Mouse (Mus musculus): ENCODE measurements around the gene Heg1.
A peak's percentile ranks its signal among the peaks of the same experiment; 100 is the strongest.

Heg1 gene

GRCm38 (mm10) chr16:33768491-33769278, 84.5 kb downstream of the Heg1 start:
- DNase-seq (ENCODE audit: extremely low spot score, low spot score) = no peak

GRCm38 (mm10) chr16:33769848-33770247, 85.7 kb downstream of the Heg1 start:
- DNase-seq (ENCODE audit: extremely low spot score, low spot score) = no peak

- DNase-seq (ENCODE audit: extremely low spot score, low spot score) = no peak
Observed at GRCm38 (mm10) chr16:33770778-33771454, 86.7 kb downstream of the Heg1 start.

- DNase-seq (ENCODE audit: extremely low spot score, low spot score) = no peak
Observed at GRCm38 (mm10) chr16:33772809-33773208, 88.6 kb downstream of the Heg1 start.

- DNase-seq (ENCODE audit: extremely low spot score, low spot score) = no peak
Observed at GRCm38 (mm10) chr16:33774972-33775371, 90.8 kb downstream of the Heg1 start.

- no peak for DNase-seq (ENCODE audit: extremely low spot score, low spot score)
Observed at GRCm38 (mm10) chr16:33775733-33776335, 91.7 kb downstream of the Heg1 start.

- no peak for DNase-seq (ENCODE audit: extremely low spot score, low spot score)
Observed at GRCm38 (mm10) chr16:33776766-33777529, 92.8 kb downstream of the Heg1 start.

GRCm38 (mm10) chr16:33777607-33778006, 93.4 kb downstream of the Heg1 start:
- no peak for DNase-seq (ENCODE audit: extremely low spot score, low spot score)

- DNase-seq (ENCODE audit: extremely low spot score, low spot score) = no peak
Observed at GRCm38 (mm10) chr16:33781789-33782728, 97.9 kb downstream of the Heg1 start.

- DNase-seq (ENCODE audit: extremely low spot score, low spot score) = no peak
Observed at GRCm38 (mm10) chr16:33782729-33783091, 98.5 kb downstream of the Heg1 start.

GRCm38 (mm10) chr16:33784547-33784946, 100.4 kb downstream of the Heg1 start:
- DNase-seq (ENCODE audit: extremely low spot score, low spot score) = no peak

GRCm38 (mm10) chr16:33785092-33785704, 101.0 kb downstream of the Heg1 start:
- DNase-seq (ENCODE audit: extremely low spot score, low spot score) = no peak

GRCm38 (mm10) chr16:33786657-33787390, 102.7 kb downstream of the Heg1 start:
- no peak for DNase-seq (ENCODE audit: extremely low spot score, low spot score)

- DNase-seq (ENCODE audit: extremely low spot score, low spot score) = no peak
Observed at GRCm38 (mm10) chr16:33793846-33794791, 109.9 kb downstream of the Heg1 start, which contains the start of gene Muc13. Muc13 (plus strand) TSS chr16:33794037.

- no peak for DNase-seq (ENCODE audit: extremely low spot score, low spot score)
Observed at GRCm38 (mm10) chr16:33795106-33795505, 110.9 kb downstream of the Heg1 start.

GRCm38 (mm10) chr16:33795887-33796286, 111.7 kb downstream of the Heg1 start:
- DNase-seq (ENCODE audit: extremely low spot score, low spot score) = no peak

GRCm38 (mm10) chr16:33796756-33797155, 112.6 kb downstream of the Heg1 start:
- no peak for DNase-seq (ENCODE audit: extremely low spot score, low spot score)

- peak; percentile 38 for DNase-seq (ENCODE audit: extremely low spot score, low spot score)
Observed at GRCm38 (mm10) chr16:33797860-33798259, 113.7 kb downstream of the Heg1 start.

Data from neural tube, embryonic 10.5 days (tissue).